Mouse (Mus musculus) hematopoietic stem cell, adult 5-6 weeks (primary cell): ENCODE measurements around the gene Wbp2. TPM values are rescaled to one million over a fixed set of nuclear protein-coding genes. Genes with fewer than 3 reads are reported as not detected.

Experiments used
- ATAC-seq, 2 experiments: fragments of 125-278 bp in 1 of 2; replicated peaks in 1 of 2; 2 replicates each; pipeline ENCODE4 v1.8.0; 2016 to 2017; ENCODE audit warnings: inconsistent platforms in 2 of 2, mild to moderate bottlenecking in 2 of 2, moderate number of reproducible peaks in 2 of 2, low read depth in 1 of 2, moderate TSS enrichment in 1 of 2; ENCODE audit not compliant: low FRiP score in 2 of 2, poor library complexity in 2 of 2, severe bottlenecking in 2 of 2, insufficient read depth in 1 of 2, low TSS enrichment in 1 of 2
- total RNA-seq: library from RNA; stranded (forward); fragments of 172-1452, 232-1000 nt; gene quantifications from 2 replicates; pipeline ENCODE4 v1.2.3, GENCODE M21; 2017

The Wbp2 gene
- total RNA-seq, 1 experiment from 2014 or later = 44.8 TPM

DNA sequence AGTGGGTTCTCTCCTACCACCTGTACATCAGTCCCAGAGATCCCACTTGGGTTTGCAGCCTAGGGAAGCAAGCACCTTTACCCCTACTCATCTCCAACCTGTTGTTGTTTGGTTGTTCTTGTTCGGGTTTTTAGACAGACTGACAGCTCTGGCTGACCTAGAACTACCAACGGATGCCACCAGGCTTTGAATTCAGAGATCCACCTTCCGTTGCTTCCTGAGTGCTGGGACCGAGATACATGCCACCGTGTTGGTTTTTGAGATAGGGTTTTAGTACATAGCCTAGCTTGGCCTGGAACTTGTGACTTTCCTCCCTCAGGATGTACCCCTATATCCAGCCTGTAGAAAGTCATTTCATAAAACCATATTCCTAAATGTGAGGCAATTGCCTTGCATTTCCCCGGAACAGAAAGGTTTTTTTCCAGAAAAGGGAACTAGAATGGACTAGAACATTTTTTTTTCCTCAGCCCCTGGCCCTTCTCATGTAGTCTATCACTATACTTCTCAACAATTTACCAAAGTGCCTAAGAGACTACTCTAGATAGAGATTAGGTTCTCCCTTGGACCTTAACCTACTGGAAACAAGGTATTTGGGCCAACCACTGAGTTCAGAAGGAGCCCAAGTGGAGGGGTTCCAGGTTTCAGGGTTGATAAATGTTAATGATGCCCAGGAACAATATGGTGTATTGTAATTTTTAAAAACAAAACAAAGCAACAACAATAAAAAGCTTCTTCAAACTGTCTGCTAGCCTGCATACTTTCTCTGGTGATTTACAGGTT lies 57.5 kb downstream of the Wbp2 start:
- no peak for ATAC-seq

Other genes starting within 250 kb of the Wbp2 start
- gene Myo15b, start 228.6 kb downstream of the Wbp2 start, total RNA-seq = 0.60 and 0.75 TPM in 2 replicates
- 7.3 and 32.0 TPM in 2 replicates for gene Smim5, start 187.0 kb downstream of the Wbp2 start, total RNA-seq
- gene Smim6, start 175.0 kb downstream of the Wbp2 start, total RNA-seq = 3.8 and 6.6 TPM in 2 replicates
- gene Sap30bp, start 153.7 kb downstream of the Wbp2 start, total RNA-seq = 116 and 170 TPM in 2 replicates
- 13.6 and 14.8 TPM in 2 replicates for gene Recql5, start 153.5 kb downstream of the Wbp2 start, total RNA-seq
- gene Itgb4, start 112.3 kb downstream of the Wbp2 start, total RNA-seq = 0.56 and 5.8 TPM in 2 replicates
- gene Galk1, start 74.3 kb downstream of the Wbp2 start, total RNA-seq = 32.4 and 36.0 TPM in 2 replicates
- 997 and 1,138 TPM in 2 replicates for gene H3f3b, start 59.0 kb downstream of the Wbp2 start, total RNA-seq
- 19.1 and 19.9 TPM in 2 replicates for gene Unk, start 56.7 kb downstream of the Wbp2 start, total RNA-seq
- gene Unc13d, start 9.0 kb downstream of the Wbp2 start, total RNA-seq = 33.5 and 42.0 TPM in 2 replicates
- 18.2 and 21.3 TPM in 2 replicates for gene Trim47, start 40.2 kb upstream of the Wbp2 start, total RNA-seq
- 9.1 TPM in 2 replicates for gene Trim65, start 44.1 kb upstream of the Wbp2 start, total RNA-seq
- gene Mrpl38, start 51.9 kb upstream of the Wbp2 start, total RNA-seq = 17.8 and 19.8 TPM in 2 replicates
- gene Fbf1, start 81.2 kb upstream of the Wbp2 start, total RNA-seq = 17.6 and 46.2 TPM in 2 replicates
- 12.3 and 22.2 TPM in 2 replicates for gene Ten1, start 111.9 kb upstream of the Wbp2 start, total RNA-seq
- 43.2 and 45.2 TPM in 2 replicates for gene Acox1, start 112.0 kb upstream of the Wbp2 start, total RNA-seq
- gene Evpl, start 151.1 kb upstream of the Wbp2 start, total RNA-seq = 2.4 and 2.9 TPM in 2 replicates
- 36.5 and 43.6 TPM in 2 replicates for gene Srp68, start 187.2 kb upstream of the Wbp2 start, total RNA-seq
- gene Galr2, start 193.9 kb upstream of the Wbp2 start, total RNA-seq = 0.31 TPM in 1 of 2 replicates, not detected in the other
- gene Exoc7, start 220.2 kb upstream of the Wbp2 start, total RNA-seq = 20.4 and 25.8 TPM in 2 replicates
- gene Foxj1, start 248.4 kb upstream of the Wbp2 start, total RNA-seq = 0.38 TPM in 1 of 2 replicates, not detected in the other